Mouse (Mus musculus) right cerebral cortex, postnatal 10 days (tissue): ENCODE measurements at regions not wholly inside any gene's neighbourhood (a gene's known extent, or its start where the extent isn't known, plus 50 kb on each side); places are given as distances from the start of the nearest gene placed in this dataset.

Experiments
- DNase-seq, 2 experiments: peaks; one replicate each; pipeline ENCODE4 v3.0.0; 2021; ENCODE audit warnings: low spot score in 2 of 2

- no peak for DNase-seq
Measured at GRCm38 (mm10) chr8:92000368-92000767, 198.5 kb upstream of the Irx3 start.

GRCm38 (mm10) chr8:91999661-92000060 is 197.8 kb upstream of the Irx3 start:
- DNase-seq, result no peak

- DNase-seq, result no peak
Measured at GRCm38 (mm10) chr8:91999189-91999588, 197.3 kb upstream of the Irx3 start.

- DNase-seq, result no peak
Measured at GRCm38 (mm10) chr8:91997892-91998189, 196.0 kb upstream of the Irx3 start.

GRCm38 (mm10) chr8:91997023-91997891 is 195.4 kb upstream of the Irx3 start:
- DNase-seq, result no peak

GRCm38 (mm10) chr8:91996305-91997022 is 194.6 kb upstream of the Irx3 start:
- DNase-seq, result no peak

- DNase-seq, result no peak
Measured at GRCm38 (mm10) chr8:91995407-91996144, 193.7 kb upstream of the Irx3 start.

GRCm38 (mm10) chr8:91991542-91992452 is 189.9 kb upstream of the Irx3 start:
- peak in 1 of 2 experiments; percentile 32 for DNase-seq

- DNase-seq, result no peak
Measured at GRCm38 (mm10) chr8:91990952-91991351, 189.1 kb upstream of the Irx3 start.

- no peak for DNase-seq
Measured at GRCm38 (mm10) chr8:91990048-91990447, 188.2 kb upstream of the Irx3 start.

GRCm38 (mm10) chr8:91988866-91989633 is 187.2 kb upstream of the Irx3 start:
- no peak for DNase-seq

- no peak for DNase-seq
Measured at GRCm38 (mm10) chr8:91987854-91988253, 186.0 kb upstream of the Irx3 start.

GRCm38 (mm10) chr8:91983171-91983570 is 181.3 kb upstream of the Irx3 start:
- DNase-seq, result no peak

- no peak for DNase-seq
Measured at GRCm38 (mm10) chr8:91976900-91977585, 175.2 kb upstream of the Irx3 start.

- no peak for DNase-seq
Measured at GRCm38 (mm10) chr8:91975460-91975859, 173.6 kb upstream of the Irx3 start.

GRCm38 (mm10) chr8:91974636-91975035 is 172.8 kb upstream of the Irx3 start:
- DNase-seq, result no peak

GRCm38 (mm10) chr8:91973951-91974439 is 172.1 kb upstream of the Irx3 start:
- peak; percentile 42 to 44 for DNase-seq

GRCm38 (mm10) chr8:91967407-91967806 is 165.5 kb upstream of the Irx3 start:
- DNase-seq, result peak; percentile 51 to 61

- peak in 1 of 2 experiments; percentile 29 for DNase-seq
Measured at GRCm38 (mm10) chr8:91966891-91967370, 165.1 kb upstream of the Irx3 start.

- no peak for DNase-seq
Measured at GRCm38 (mm10) chr8:91961696-91962095, 159.8 kb upstream of the Irx3 start.
